Mouse (Mus musculus): ENCODE measurements around the gene C2cd2. TPM values are rescaled to one million over a fixed set of nuclear protein-coding genes. Genes with fewer than 3 reads are reported as not detected.
"Not testable (repeated sequence)": the region's sequence is repeated elsewhere in the genome, so short reads cannot be mapped to it uniquely, and the experiment has no call there.

The C2cd2 gene
- polyA plus RNA-seq, 1 experiment from 2014 or later = 19.4 TPM

GRCm38 (mm10) chr16:97952801-97953200 lies 9.6 kb downstream of the C2cd2 start:
- no peaks in the 10 kb centered on the region for H3K9me3 ChIP-seq (ENCODE audit: control insufficient read depth, low read length)
- H3K4me1 ChIP-seq (ENCODE audit: control insufficient read depth, insufficient read depth, low read depth, low read length) = no peaks in the 10 kb centered on the region
- peaks cover 42% of the 10 kb centered on the region for H3K36me3 ChIP-seq (ENCODE audit: control insufficient read depth, insufficient read depth, low read length)
- H3K9ac ChIP-seq (ENCODE audit: low read depth, low read length) = no peak overlapping the region
- no peaks in the 10 kb centered on the region for H3K27me3 ChIP-seq (replicated peaks; ENCODE audit: control insufficient read depth, insufficient read depth, low read length)
- WGBS = 91% methylated on average over 9 of the region's 9 CpGs
- H3K27ac ChIP-seq (ENCODE audit: low read depth, low read length) = no peak overlapping the region
- H3K4me2 ChIP-seq (ENCODE audit: low read length) = no peak overlapping the region
- no peak overlapping the region for H3K4me3 ChIP-seq (ENCODE audit: low read length)
- ATAC-seq = no peak

- ATAC-seq = no peak
- Histone ChIP-seq H3K9me3 (ENCODE audit: control insufficient read depth, low read length) (no peaks in the 10 kb centered on the region), H3K4me3 (ENCODE audit: low read length) (no peak overlapping the region), H3K4me2 (ENCODE audit: low read length) (no peak overlapping the region), H3K27me3 (replicated peaks; ENCODE audit: control insufficient read depth, insufficient read depth, low read length) (no peaks in the 10 kb centered on the region), H3K27ac (ENCODE audit: low read depth, low read length) (no peak overlapping the region), H3K4me1 (ENCODE audit: control insufficient read depth, insufficient read depth, low read depth, low read length) (no peaks in the 10 kb centered on the region), H3K36me3 (ENCODE audit: control insufficient read depth, insufficient read depth, low read length) (peaks cover 42% of the 10 kb centered on the region), H3K9ac (ENCODE audit: low read depth, low read length) (no peak overlapping the region)
- 92% methylated on average over 4 of the region's 4 CpGs for WGBS
Measured at GRCm38 (mm10) chr16:97952371-97952770, 10.0 kb downstream of the C2cd2 start.

DNA sequence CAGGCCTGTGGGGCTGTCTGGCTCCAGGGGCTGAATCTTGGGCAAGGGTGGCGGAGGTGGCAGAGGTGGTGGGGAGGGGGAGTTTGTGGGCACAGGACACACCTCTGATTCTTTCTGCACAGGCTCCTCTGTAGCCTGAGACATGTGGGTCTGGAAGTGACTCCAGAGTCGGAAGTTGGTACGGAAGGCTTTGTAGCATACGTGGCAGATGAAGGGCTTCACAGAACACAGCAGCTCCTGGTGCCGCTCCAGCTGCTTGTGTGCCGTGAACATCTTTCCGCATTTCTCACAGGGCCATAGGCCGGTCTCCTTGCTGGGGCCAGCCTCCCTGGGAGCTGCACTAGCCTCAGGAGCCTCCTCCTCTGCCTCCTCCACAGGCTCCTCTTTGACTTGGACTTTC lies 12.3 kb downstream of the C2cd2 start:
- H3K4me2 ChIP-seq (ENCODE audit: low read length) = no peak overlapping the region
- H3K27ac ChIP-seq (ENCODE audit: low read depth, low read length) = no peak overlapping the region
- no peak overlapping the region for H3K4me3 ChIP-seq (ENCODE audit: low read length)
- no peaks in the 10 kb centered on the region for H3K27me3 ChIP-seq (replicated peaks; ENCODE audit: control insufficient read depth, insufficient read depth, low read length)
- H3K4me1 ChIP-seq (ENCODE audit: control insufficient read depth, insufficient read depth, low read depth, low read length) = no peaks in the 10 kb centered on the region
- no peak for ATAC-seq
- H3K36me3 ChIP-seq (ENCODE audit: control insufficient read depth, insufficient read depth, low read length) = peaks cover 39% of the 10 kb centered on the region
- no peak overlapping the region for H3K9ac ChIP-seq (ENCODE audit: low read depth, low read length)
- H3K9me3 ChIP-seq (ENCODE audit: control insufficient read depth, low read length) = no peaks in the 10 kb centered on the region
- 95% methylated on average over 8 of the region's 8 CpGs for WGBS

DNA sequence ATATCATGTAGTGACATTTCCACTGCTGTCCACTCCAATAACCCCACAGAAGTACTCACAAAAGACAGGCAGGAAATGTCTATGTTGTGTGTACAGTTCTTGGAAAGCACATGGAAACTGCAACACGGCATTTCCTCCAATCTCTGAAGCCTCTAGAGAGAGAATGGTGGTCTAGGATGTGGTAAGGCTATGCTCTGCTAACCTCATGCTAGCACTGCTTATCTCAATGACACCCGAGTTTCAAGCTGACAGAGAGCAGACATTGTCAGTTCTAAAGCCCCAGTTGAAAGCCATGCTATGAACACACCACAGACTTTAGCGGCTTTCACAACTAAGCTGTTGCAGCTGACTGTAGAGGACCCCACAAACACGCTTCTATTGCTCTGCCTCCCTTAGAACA lies 13.6 kb downstream of the C2cd2 start:
- no peak overlapping the region for H3K9ac ChIP-seq (ENCODE audit: low read depth, low read length)
- no peaks in the 10 kb centered on the region for H3K4me1 ChIP-seq (ENCODE audit: control insufficient read depth, insufficient read depth, low read depth, low read length)
- H3K4me2 ChIP-seq (ENCODE audit: low read length) = no peak overlapping the region
- H3K4me3 ChIP-seq (ENCODE audit: low read length) = no peak overlapping the region
- H3K36me3 ChIP-seq (ENCODE audit: control insufficient read depth, insufficient read depth, low read length) = peaks cover 35% of the 10 kb centered on the region
- 95% methylated on average over 4 of the region's 4 CpGs for WGBS
- H3K9me3 ChIP-seq (ENCODE audit: control insufficient read depth, low read length) = no peaks in the 10 kb centered on the region
- no peak overlapping the region for H3K27ac ChIP-seq (ENCODE audit: low read depth, low read length)
- ATAC-seq = no peak
- H3K27me3 ChIP-seq (replicated peaks; ENCODE audit: control insufficient read depth, insufficient read depth, low read length) = no peaks in the 10 kb centered on the region

GRCm38 (mm10) chr16:97946993-97947392 lies 15.4 kb downstream of the C2cd2 start:
- H3K9me3 ChIP-seq (ENCODE audit: control insufficient read depth, low read length); H3K27me3 ChIP-seq (replicated peaks; ENCODE audit: control insufficient read depth, insufficient read depth, low read length); H3K4me3 ChIP-seq (ENCODE audit: low read length); H3K4me1 ChIP-seq (ENCODE audit: control insufficient read depth, insufficient read depth, low read depth, low read length); H3K4me2 ChIP-seq (ENCODE audit: low read length); ATAC-seq; H3K9ac ChIP-seq (ENCODE audit: low read depth, low read length); H3K27ac ChIP-seq (ENCODE audit: low read depth, low read length): not testable (repeated sequence)
- H3K36me3 ChIP-seq (ENCODE audit: control insufficient read depth, insufficient read depth, low read length) = peaks cover 22% of the 10 kb centered on the region
- WGBS = 92% methylated on average over 2 of the region's 2 CpGs

DNA sequence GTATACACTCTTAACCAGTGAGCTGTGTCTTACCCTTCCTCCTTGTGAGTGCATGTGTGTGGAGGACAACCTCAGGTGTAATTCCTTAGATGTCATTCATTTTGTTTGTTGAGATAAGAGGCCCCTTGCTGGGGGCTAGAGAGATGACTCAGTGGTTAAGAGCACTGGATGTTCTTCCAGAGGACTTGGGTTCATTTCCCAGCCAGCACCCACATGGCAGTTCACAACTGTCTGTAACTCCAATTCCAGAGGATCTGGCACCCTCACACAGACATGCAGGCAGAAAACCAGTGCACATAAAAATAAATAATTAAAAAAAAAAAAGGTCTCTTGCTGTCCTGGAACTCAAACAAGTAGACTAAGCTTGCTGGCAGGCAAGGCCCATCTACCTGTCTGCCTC lies 20.6 kb downstream of the C2cd2 start:
- H3K4me2 ChIP-seq (ENCODE audit: low read length) = no peak overlapping the region
- no peaks in the 10 kb centered on the region for H3K4me1 ChIP-seq (ENCODE audit: control insufficient read depth, insufficient read depth, low read depth, low read length)
- ATAC-seq = no peak
- H3K27me3 ChIP-seq (replicated peaks; ENCODE audit: control insufficient read depth, insufficient read depth, low read length) = no peaks in the 10 kb centered on the region
- H3K9ac ChIP-seq (ENCODE audit: low read depth, low read length) = no peak overlapping the region
- peaks cover 2% of the 10 kb centered on the region; the same call in 1 of the 2 replicates for H3K36me3 ChIP-seq (ENCODE audit: control insufficient read depth, insufficient read depth, low read length)
- H3K9me3 ChIP-seq (ENCODE audit: control insufficient read depth, low read length) = no peaks in the 10 kb centered on the region
- no peak overlapping the region for H3K27ac ChIP-seq (ENCODE audit: low read depth, low read length)
- no peak overlapping the region for H3K4me3 ChIP-seq (ENCODE audit: low read length)

GRCm38 (mm10) chr16:97940471-97940973 lies 21.9 kb downstream of the C2cd2 start:
- no peak overlapping the region for H3K9ac ChIP-seq (ENCODE audit: low read depth, low read length)
- H3K27me3 ChIP-seq (replicated peaks; ENCODE audit: control insufficient read depth, insufficient read depth, low read length) = no peaks in the 10 kb centered on the region
- WGBS = 88% methylated on average over 3 of the region's 3 CpGs
- H3K27ac ChIP-seq (ENCODE audit: low read depth, low read length) = no peak overlapping the region
- H3K36me3 ChIP-seq (ENCODE audit: control insufficient read depth, insufficient read depth, low read length) = peaks cover 2% of the 10 kb centered on the region
- no peak overlapping the region for H3K4me2 ChIP-seq (ENCODE audit: low read length)
- no peaks in the 10 kb centered on the region for H3K4me1 ChIP-seq (ENCODE audit: control insufficient read depth, insufficient read depth, low read depth, low read length)
- no peak for ATAC-seq
- H3K9me3 ChIP-seq (ENCODE audit: control insufficient read depth, low read length) = no peaks in the 10 kb centered on the region
- no peak overlapping the region for H3K4me3 ChIP-seq (ENCODE audit: low read length)

DNA sequence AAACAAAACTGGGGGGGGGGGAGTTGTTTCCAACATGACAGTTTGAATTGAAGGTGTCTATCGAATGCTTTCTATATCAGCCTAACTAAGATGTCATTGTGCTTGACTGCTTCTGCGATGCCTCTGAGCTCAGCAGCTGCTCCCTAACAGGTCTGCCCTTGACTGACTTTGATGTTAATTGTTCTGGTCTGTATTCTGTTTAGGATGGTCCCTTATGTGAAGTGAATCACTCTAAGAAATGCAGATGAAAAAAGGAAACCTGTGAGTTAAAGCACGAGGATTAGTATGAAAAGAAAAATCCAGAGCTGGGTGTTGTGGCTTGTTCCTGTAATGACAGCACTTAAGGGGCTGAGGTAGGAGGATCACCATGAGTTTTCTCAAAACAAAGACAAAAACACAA lies 26.6 kb downstream of the C2cd2 start:
- H3K4me2 ChIP-seq (ENCODE audit: low read length) = no peak overlapping the region
- no peak overlapping the region for H3K27ac ChIP-seq (ENCODE audit: low read depth, low read length)
- no peak overlapping the region for H3K9ac ChIP-seq (ENCODE audit: low read depth, low read length)
- no peak for ATAC-seq
- H3K27me3 ChIP-seq (replicated peaks; ENCODE audit: control insufficient read depth, insufficient read depth, low read length) = no peaks in the 10 kb centered on the region; the same call in 1 of the 2 replicates
- no peaks in the 10 kb centered on the region for H3K4me1 ChIP-seq (ENCODE audit: control insufficient read depth, insufficient read depth, low read depth, low read length)
- H3K9me3 ChIP-seq (ENCODE audit: control insufficient read depth, low read length) = no peaks in the 10 kb centered on the region
- peaks cover 2% of the 10 kb centered on the region for H3K36me3 ChIP-seq (ENCODE audit: control insufficient read depth, insufficient read depth, low read length)
- 81% methylated on average over 3 of the region's 3 CpGs for WGBS
- no peak overlapping the region for H3K4me3 ChIP-seq (ENCODE audit: low read length)

DNA sequence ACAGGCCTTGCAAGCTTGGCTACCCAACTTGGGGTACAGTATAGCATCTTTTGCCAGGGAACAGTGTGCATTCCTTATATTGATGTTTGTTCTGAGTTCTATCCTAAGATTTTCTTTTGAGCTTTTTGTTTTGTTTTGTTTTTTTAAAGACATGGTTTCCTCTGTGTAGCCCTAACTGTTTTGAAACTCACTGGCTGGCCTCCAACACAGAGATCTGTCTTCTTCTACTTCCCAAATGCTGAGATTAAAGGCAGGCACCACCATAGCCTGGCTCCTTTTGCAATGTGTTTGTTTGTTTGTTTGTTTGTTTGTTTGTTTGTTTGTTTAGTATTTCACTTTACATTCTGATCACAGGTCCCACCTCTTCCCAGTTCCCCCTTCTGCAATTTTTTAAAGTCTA lies 32.2 kb downstream of the C2cd2 start:
- Histone ChIP-seq H3K4me1 (ENCODE audit: control insufficient read depth, insufficient read depth, low read depth, low read length) (no peaks in the 10 kb centered on the region), H3K9ac (ENCODE audit: low read depth, low read length) (no peak overlapping the region), H3K9me3 (ENCODE audit: control insufficient read depth, low read length) (no peaks in the 10 kb centered on the region), H3K27me3 (replicated peaks; ENCODE audit: control insufficient read depth, insufficient read depth, low read length) (no peaks in the 10 kb centered on the region; the same call in 1 of the 2 replicates), H3K4me3 (ENCODE audit: low read length) (no peak overlapping the region), H3K4me2 (ENCODE audit: low read length) (no peak overlapping the region), H3K27ac (ENCODE audit: low read depth, low read length) (no peak overlapping the region), H3K36me3 (ENCODE audit: control insufficient read depth, insufficient read depth, low read length) (no peaks in the 10 kb centered on the region)
- ATAC-seq = no peak

DNA sequence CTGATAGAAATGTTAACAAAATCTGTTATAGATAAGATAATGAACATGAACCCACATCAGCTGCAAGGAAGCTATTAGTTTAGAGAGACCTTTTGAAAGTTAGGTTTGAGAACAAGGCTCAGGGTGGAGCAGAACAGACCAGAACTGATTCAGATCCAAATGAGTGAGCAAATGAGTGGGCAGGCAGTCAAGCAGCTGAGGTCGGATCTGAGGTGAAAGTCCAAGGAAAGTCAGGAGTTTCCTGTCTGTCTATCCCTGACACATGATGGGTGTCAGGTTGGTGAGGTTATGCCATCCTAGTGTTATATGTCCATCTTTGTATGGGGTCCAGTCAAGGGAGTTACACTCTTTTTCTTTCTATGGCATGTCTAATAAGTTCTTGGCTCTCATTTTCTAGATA lies 32.9 kb downstream of the C2cd2 start:
- WGBS = 55% methylated on average over 1 of the region's 1 CpGs
- ATAC-seq = no peak

More for the DNA sequence above, 32.9 kb downstream of the C2cd2 start:
- no peak overlapping the region for H3K4me2 ChIP-seq (ENCODE audit: low read length)
- H3K4me1 ChIP-seq (ENCODE audit: control insufficient read depth, insufficient read depth, low read depth, low read length) = no peaks in the 10 kb centered on the region
- H3K36me3 ChIP-seq (ENCODE audit: control insufficient read depth, insufficient read depth, low read length) = no peaks in the 10 kb centered on the region
- H3K9ac ChIP-seq (ENCODE audit: low read depth, low read length) = no peak overlapping the region
- H3K9me3 ChIP-seq (ENCODE audit: control insufficient read depth, low read length) = no peaks in the 10 kb centered on the region
- H3K27ac ChIP-seq (ENCODE audit: low read depth, low read length) = no peak overlapping the region
- H3K27me3 ChIP-seq (replicated peaks; ENCODE audit: control insufficient read depth, insufficient read depth, low read length) = no peaks in the 10 kb centered on the region; the same call in 1 of the 2 replicates
- no peak overlapping the region for H3K4me3 ChIP-seq (ENCODE audit: low read length)

Measured in hindbrain, embryonic 16.5 days (tissue).